Mouse (Mus musculus): ENCODE data around the gene Ntrk2.

DNA sequence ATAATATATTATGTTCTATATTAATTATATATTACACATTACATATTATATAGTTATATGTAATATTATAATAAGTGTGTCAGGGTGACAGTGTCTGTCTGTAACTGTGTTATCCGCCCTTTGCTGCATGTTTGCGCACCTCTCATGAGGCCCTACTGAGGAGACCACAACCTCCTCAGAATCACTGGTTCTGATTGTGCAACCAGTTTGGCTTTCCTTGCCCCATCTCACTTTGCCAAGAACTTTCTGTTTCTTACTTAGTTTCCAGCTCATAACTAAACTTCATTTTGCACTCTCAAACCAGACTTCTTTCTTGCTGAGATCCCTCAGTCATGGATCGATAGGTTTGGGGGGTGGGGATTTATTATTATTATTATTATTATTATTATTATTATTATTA lies 120.8 kb downstream of the Ntrk2 start:
- TF ChIP-seq CTCF (IDR thresholded peaks at IDR 0.05; ENCODE audit: low read depth) (no peak), EP300 (IDR thresholded peaks at IDR 0.05; ENCODE audit: low read depth) (no peak)
